Mouse (Mus musculus) mature B cell (primary cell): ENCODE data around the gene Lhpp.

Experiments used
- in situ Hi-C: fragments of 300-500 bp; cut with MboI; formaldehyde crosslinking; loops from 2 replicates; pipeline ENCODE4 v1.14.3; 2019

Lhpp gene

GRCm38 (mm10) chr7:132705130-132705529, 94.7 kb downstream of the Lhpp start:
- in situ Hi-C loops = no loop called here

DNA sequence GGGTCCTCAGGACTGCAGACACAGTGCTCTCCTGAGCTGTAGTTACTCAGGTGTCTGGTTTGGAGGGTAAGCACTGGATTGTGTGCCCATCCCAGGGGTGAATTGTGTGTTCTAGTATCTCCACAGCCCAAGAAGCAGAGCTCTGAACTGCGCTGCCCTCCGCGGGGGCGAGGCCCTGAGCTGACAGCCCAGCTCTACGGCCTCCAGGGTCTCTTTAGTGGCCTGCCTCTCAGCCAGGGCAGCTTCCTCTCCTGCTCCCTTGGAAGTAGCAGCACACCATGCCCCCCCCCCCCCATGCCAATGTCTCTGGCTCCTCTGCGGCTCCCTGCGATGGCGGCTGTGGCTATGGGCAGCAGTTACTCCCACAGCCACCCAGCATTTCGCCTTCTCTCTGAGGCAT, 101.1 kb downstream of the Lhpp start:
- in situ Hi-C loops = no loop called here

DNA sequence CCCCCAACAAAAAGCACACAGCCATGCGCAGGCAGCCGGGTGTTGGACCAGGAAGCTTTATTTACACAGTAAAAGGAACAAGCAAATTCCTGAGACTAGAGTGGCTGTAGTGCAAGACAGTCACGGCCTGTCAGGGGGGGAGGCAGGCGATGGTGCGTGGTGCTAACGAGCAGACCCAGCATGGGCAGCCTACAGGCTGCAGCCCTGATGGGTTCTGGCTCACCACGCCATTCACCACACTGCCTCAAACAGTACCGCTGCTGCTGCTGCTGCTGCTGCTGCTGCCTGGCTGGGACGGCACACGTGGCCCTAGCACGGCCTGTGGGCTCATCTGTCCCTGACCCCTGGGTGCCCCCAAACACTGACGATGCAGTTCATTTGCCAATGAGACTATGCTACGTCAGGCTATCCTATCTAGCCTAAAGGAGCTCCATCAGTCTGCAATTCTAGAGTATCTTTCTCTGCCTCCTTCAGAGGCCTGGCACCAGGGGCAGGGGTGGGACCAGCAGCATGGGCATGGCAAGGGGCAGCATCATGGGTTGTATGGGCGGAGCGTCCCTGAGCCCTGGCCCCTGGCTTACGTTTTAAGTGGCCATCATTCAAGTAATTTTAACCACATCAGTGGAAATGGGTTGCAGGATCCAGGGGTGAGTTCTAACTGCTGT, 101.7 kb downstream of the Lhpp start:
- in situ Hi-C loops = no loop called here

DNA sequence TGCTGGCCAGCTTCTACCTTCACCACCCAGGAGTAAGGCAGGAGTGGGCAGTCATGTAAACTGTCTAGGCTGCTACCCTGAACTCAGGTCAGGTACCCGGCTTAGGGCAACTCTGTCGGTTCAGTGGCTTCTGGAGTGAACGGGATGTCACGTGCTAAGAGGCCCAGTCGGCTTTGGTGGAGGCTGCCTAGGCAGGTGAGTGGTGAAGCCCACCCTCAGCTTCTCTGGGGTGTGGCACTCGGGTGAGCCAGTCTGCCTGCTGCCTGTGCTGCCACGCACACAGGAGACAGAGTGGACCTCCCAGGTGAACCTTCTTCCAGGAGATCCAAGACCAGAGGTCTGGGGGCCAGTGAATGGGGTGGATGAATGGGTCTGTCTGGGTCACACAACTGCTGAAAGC, 102.5 kb downstream of the Lhpp start:
- in situ Hi-C loops = no loop called here

GRCm38 (mm10) chr7:132713483-132714126, 103.2 kb downstream of the Lhpp start:
- in situ Hi-C loops = no loop called here

DNA sequence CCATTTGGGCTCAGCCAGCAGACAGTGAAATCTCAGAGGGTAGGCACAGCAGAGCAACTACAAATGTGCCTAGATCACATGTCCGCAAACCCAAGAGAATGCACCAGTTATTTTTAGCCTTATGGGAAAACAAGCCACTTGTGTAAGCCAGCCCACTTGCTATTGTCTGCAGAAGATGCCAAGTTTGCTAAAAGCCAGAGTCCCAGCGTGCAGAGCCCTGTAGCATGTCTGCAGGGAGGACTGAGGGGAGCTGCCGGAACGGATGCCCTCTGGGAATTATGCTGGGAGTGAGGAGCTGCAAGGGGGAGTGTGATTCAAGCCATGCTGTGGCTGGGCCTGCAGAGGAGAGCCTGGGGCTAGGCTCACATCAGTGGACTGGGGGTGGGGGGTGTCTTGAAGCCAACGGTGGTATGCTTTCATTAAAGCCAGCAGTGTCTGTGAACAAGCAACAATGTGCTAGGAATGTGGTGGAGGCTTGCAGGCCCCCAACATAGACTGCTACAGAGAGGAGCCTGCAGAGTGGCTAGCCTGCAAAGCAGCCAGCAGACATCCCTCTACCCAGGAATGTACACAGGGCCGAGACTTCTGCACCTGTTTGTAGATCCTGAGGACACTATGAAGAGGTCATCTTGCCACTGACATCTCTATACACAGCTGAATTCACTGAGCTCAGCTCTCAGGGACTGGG, 103.9 kb downstream of the Lhpp start:
- in situ Hi-C loops = no loop called here

DNA sequence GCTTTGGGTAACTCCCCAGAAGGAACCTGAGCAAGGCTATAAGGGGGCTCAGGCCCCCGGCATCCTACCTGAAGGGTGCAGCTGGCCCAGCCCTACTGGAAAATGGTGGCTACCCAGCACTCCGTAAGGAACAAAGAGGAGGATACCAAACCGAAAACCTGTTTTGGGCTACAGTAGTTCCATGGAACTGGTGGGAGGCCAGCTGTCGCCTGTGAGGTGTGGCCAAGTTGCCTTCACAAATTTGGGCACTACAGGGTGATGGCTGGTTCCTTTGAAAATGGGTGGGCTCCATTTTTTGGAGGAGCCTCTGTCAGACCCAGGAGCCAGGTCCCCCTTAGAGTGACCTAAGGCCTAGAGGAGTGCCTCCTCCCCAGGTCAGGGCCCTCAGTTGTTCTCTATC, 104.8 kb downstream of the Lhpp start:
- in situ Hi-C loops = no loop called here

GRCm38 (mm10) chr7:132719570-132719969, 109.1 kb downstream of the Lhpp start:
- in situ Hi-C loops = no loop called here

GRCm38 (mm10) chr7:132720562-132720961, 110.1 kb downstream of the Lhpp start:
- in situ Hi-C loops = no loop called here

DNA sequence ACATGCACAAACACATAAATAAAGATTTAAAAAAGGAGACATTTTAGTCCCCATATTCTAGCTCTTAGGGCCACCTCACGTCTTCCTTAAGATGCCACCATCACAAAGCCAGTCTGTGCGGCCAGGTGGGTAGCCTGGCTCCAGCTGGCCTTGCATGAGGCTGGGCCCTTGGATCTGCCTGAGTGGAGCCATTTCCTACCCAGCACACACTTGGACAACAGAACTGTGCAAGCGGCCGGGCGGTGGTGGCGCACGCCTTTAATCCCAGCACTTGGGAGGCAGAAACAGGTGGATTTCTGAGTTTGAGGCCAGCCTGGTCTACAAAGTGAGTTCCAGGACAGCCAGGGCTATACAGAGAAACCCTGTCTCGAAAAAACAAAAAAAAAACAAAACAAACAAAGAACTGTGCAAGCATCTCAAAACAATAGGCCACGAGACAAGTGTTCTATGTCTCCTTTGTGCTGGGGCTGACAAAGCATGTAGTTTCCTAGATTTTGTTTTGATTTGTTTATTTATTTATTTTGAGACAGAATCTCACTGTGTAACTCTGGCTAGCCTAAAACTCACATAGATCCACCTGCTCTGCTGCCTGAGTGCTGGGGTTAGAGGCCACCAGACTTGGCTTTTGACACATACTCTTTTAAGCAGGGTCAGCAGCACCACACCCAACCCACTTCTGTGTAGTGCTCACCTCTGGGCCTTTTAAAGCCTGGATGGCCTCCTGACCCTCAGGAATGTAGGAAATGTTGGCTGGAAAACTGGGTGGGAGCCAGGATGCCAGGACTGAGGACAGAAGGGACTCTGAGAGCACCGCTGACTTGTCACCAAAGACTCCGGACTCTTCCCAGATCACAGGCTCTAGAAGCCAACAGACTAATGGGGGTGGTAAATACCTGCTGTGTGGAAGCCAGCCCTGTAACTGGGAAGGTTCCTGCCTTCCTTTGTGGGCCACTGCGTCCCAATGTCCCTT, 112.2 kb downstream of the Lhpp start:
- in situ Hi-C loops = no loop called here

- in situ Hi-C loops = no loop called here
Measured at GRCm38 (mm10) chr7:132723906-132724305, 113.5 kb downstream of the Lhpp start.

- in situ Hi-C loops = no loop called here
Measured at GRCm38 (mm10) chr7:132724501-132725062, 114.1 kb downstream of the Lhpp start.

- in situ Hi-C loops = no loop called here
Measured at GRCm38 (mm10) chr7:132726106-132726861, 115.8 kb downstream of the Lhpp start.

DNA sequence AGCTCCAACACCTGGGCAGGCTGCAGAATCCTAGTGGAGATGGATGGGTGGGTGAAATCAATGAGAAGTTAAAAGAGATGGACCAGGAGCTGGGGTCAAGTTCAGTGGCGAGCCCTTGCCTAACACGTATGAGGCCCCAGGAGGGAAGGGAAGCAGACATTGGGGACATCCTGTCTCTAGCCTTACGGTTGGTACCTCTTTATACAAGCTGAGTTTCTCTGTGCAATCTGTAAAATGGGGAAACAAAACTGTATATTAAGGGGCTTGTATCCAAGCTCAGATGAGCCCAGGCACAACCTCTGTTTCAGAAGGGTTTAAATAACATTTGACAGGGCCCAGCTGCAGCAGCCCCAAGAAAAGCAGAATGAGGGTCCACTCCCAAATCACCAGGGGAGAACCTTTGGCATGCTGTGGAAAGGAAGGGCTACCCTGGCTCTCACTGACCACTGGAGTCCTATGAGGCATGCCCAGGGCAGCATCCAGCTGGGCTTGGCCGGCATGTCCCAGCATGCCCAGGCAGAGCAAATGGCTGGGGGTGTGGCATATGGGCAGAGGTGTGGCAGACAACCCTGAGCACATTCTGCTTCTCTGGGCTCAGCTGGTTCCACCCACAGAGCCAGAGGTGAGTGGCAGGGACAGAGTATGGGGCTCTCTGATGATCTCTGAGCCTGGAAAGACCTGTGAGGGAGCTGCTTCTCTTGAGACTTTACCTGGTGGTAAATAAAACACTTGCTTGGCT, 118.8 kb downstream of the Lhpp start:
- in situ Hi-C loops = no loop called here

DNA sequence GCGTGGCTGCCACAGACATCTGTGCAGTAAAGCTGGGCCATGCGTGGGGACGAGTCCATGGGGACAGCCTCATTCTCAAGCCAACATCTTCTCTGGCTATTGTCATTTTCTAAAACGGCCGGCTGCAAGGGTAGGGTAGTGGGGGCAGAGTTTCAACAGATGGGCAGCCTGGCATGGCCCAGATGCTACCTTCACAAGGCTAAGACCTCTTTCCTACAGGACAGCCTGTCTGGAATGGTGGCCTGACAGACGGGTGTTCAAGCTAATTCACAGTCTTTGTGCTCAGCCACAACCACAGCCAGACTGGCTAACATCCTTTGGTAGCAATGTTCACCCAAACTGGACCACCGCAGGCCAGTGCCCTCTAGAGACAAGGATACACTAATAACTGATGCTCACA, 120.1 kb downstream of the Lhpp start:
- in situ Hi-C loops = no loop called here

GRCm38 (mm10) chr7:132731558-132731957, 121.1 kb downstream of the Lhpp start:
- in situ Hi-C loops = no loop called here

DNA sequence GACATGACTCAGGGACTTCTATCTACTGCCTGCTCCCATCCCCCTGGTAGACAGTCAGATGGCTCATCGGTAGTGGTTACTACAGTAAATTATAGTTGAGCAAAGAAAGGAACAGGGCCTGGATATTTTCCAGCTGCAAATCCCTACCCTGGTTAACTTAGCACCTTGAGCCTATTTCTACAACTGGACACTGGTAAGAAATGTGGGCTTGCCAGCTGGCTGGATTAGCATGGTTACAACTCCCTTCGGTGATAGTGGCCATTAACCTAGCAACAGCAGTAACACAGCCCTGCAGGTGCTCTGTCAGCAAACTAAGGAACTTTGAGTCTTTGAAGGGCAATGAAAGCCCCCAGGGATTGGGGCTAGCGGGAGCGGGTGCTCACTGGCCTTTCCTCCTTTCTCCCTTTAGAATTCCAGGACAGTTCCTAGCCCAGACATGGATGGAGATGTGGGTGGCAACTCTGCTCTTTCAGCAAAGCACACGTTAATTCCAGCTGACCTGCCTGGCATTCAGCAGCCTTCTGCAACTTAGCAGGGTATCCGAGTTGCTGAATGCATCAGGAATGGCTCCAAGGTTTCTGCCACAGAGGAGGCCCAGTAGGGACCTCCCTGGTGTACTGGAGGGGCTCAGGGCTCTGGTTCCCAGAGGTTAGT, 121.8 kb downstream of the Lhpp start:
- in situ Hi-C loops = no loop called here

- in situ Hi-C loops = no loop called here
Measured at GRCm38 (mm10) chr7:132733521-132733920, 123.1 kb downstream of the Lhpp start.

DNA sequence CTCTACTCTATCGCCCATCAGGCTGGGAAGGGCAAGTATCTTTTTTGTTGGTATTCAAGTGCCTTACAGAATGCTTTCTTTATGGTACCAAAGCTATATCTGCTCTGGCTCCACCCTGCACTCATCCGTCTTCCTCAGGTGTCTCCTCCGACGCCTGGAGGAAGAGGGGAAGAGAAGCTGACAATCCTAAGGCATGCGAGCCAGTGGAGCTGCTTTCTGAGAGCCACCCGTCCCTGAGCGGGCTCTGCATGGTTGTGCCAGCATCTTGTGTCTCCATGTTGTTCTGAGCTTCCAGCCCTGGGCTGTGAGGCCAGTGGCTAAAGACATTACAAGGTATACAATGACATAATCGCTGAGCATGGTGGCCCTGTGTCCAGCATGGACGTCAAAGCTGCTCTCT, 123.8 kb downstream of the Lhpp start:
- in situ Hi-C loops = no loop called here

- in situ Hi-C loops = no loop called here
Measured at GRCm38 (mm10) chr7:132735145-132735544, 124.7 kb downstream of the Lhpp start.
